Mouse (Mus musculus) gastrocnemius, postnatal 10 days (tissue): ENCODE measurements around the gene Cpn1. TPM values are rescaled to one million over a fixed set of nuclear protein-coding genes. Genes with fewer than 3 reads are reported as not detected.

Experiments
- DNase-seq: peaks from one replicate; pipeline ENCODE4 v3.0.0; 2021; ENCODE audit warnings: mixed read lengths
- total RNA-seq, 2 experiments: library from RNA; stranded (reverse); gene quantifications; 2 replicates each; pipeline ENCODE4 v1.2.3; 2021

Gene Cpn1
- total RNA-seq, 2 experiments from 2014 or later, result not detected

DNA sequence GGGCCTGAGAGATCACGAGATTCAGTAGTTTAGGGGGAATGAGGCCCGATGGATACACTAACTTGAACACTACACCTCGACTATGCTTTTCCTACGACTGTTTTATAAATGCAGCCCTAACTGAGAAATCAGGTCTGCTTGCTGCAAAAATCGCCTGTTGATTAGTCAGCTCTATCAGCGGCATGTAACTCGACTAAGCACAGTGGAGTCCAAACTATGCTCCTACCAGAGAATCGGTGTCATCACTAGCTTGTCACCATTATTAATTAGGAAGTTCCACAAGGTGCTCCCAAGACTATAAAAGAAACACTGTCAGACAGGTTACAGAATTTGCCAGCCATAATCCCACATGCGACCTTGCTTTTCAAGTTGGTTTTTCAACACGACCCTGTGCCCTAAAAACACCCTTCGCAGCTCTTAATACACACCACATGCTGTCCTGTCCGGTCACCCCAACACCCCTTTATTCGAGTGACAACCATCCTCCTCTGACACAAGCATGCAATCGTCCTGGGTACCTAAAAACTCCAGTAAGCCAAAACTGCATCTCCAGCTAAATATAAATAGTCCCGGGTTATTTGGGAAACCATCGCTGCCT lies 47.1 kb downstream of the Cpn1 start:
- DNase-seq, result no peak

DNA sequence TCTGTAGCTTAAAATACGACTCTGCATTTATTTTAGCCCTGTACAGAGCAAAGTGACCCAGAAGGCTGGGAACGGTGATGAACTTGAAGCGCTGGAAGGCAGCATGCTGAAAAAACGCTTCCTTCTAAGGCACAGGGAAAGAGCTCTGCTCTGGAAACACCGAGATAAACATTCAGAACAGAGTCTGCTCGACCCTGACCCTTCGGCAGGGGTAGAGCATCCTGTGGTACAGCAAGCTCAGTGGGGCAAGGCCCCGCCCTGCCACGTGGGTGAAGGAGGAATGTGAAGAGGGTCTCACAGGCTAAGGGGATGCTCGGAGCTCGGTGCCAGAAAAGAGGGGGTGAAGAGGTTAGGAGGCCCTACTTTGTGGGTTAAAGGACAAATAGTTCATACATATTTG lies 48.0 kb downstream of the Cpn1 start:
- no peak for DNase-seq

DNA sequence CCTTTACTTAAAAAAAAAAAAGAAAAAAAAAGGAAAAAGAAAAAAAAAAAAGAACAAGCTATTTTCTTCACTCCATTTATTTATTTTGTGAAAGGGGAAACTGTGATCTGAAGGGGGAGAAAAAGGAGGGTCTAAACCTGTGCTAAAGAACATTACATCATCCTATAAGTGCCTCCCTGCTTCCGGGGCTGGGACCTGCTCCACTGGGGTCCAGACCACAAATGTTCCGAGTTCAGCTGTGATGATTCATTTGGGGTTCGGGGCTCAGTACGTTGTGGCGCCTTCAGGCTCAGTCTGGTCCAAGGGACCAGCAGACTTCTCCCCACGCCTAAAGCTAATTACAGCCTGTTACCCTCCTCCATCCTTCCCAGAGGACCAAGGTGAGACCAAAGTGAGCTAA lies 55.4 kb downstream of the Cpn1 start:
- no peak for DNase-seq

DNA sequence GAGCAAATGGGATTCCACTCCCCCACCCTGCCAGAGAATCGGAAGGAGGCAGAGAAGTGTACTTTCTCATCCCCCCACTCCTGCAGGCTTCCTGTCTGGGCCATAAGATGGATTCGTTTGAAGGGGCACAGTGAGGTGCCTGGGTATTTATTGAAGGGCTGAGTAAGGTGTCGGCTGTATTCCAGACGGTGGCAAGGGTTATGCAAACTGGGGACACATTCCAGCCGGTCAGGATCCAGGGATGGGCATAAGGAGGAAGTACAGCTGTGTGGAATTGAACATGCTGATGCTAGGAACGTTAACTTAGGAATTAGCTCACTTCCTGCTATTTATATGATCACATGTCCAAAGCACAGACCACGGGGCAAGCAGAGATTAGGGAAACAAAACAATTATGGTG lies 56.0 kb downstream of the Cpn1 start:
- DNase-seq, result no peak

DNA sequence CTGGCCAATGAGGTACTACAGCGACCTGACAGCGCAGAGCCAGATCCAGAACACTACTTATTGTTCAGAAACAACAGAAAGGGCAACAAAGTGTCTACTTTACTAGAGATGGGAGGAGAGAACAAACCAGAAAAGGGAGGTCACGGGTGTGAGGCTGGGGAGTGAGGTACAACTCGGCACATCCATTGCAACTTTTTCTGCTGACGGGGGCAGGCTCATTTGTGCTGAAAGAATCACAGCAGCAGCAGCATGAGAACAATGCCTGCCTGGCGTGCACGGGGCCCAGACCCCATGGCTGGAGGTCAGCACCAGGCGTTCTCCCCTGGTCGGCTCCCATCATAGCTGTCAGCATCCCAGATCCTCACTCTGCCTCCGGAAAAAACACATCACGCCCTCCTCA lies 56.5 kb downstream of the Cpn1 start:
- no peak for DNase-seq

DNA sequence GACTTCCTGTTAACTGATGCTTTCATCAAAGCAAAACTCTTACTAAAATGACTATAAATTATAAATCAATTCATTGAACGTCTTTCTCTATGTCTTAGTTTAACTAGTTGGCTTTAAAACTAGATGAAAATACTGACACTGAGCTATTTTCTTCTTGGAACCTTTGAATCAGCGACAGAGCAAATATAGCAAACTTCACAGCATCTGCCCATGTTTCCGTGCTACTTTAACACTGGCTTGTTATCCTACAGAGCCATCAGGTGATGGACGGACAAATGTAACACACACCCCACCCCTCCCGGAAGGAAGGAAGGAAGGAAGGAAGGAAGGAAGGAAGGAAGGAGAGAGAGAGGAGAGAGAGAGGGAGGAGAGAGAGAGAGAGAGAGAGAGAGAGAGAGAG lies 58.4 kb downstream of the Cpn1 start:
- no peak for DNase-seq

DNA sequence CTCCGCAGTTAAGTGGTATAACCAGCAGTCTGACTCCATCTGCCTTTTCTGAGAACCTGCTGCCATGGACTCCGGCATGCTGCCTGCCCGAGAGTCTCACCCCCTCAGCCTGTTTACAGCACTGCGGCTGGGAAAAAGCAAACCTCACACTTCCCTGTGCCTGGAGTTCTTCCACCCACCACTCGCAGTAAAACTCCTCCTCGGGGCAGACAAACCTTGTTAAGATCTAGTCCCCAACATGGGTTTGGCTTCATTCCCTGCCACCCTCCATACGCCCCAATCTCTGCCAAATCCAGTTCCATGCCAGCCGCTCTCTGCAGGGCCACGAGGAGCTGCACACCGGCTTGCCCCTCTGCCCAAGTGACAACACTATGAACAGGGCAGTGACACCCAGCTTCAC lies 59.3 kb downstream of the Cpn1 start:
- DNase-seq, result no peak

DNA sequence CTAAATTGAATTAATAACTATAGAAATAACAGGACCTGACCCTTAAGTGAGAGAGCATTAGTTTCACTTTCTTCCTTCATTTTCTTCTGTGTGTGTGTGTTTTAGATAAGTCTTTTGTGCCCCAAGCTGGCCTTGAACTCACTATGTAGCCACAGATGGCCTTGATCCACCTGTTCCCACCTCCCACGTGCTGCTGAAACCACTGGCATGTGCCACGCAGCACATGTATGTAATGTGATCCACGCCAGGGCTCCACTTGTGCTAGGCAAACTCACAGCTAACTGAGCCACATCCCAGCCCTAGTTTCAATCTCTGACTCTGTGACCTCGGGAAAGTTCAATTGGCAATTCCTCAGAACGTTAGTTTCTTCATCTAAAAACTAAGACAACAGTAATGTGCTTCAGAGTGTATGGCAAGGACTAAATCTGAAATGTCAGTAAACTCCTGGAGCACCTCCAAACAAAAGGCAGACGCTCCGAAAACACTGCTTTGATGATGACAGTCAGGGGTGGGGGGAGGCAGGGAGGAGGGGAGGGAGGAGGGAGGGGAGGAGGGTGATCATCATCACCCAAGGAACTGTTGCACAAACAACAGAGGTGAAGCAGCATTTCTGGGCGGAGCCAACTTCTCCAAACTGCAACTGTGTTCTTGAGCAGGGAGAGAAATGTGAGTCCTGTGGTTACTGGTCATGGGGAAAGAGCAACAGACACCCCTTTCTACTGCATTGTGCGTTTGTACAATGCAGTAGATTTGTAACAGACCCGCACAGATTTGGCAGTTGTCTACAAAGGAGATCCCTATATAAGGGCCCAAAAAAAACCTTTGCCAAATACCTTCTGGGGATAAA lies 60.0 kb downstream of the Cpn1 start:
- DNase-seq, result no peak

DNA sequence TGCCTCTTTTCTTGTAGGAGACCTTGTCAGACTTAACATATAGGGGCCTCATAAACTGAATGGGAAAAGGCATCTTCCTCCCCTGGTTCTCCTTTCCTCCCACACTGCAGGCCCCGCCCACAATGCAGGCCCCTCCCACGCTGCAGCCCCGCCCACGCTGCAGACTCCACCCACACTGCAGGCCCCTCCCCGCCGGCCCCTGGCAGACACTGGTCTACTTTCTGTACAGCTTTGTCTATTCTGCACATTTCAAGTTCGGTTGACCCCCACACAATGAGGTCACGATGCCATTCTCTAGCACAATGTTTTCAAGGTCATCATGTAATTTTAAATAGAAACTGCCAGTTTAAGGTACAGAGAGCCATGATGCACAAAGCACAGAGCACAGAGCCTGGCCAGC lies 62.0 kb downstream of the Cpn1 start:
- no peak for DNase-seq

DNA sequence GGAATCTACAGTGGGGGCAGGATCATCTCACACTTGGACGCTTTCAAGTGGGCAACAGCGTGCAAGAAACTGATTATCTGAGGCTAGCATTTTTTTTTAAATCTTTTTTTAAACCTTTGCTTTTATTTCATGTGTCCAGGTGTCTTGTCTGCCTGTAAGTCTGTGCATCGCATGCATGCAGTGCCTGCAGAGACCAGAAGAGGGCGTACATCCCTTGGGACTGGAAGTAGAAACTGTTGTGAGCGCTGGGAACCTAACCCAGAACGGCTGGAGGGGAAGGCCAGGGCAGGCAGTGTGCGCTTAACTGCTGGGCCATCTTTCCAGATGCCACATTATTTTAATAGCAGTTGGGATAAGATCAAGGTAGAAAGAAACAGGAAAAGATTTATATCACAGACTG lies 63.4 kb downstream of the Cpn1 start:
- DNase-seq, result no peak

DNA sequence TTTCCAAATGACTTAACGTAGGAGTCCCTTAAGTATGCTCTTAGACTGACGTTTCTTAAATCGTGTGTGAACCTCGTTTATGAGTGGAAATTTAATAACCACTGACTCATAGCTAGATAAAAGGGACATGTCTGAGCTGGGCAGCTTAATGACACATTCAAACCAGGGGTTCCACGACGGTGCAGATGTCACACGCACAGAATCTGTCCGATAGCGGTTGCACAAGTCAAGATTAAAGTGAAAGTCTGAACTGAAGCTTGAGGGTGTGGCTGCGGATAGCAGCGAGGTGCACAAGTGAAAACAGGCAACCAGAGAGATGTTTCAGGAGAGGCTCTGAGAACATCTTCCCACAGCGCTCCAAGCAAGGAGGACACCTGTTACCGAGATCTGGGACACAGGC lies 64.9 kb downstream of the Cpn1 start:
- DNase-seq, result no peak

DNA sequence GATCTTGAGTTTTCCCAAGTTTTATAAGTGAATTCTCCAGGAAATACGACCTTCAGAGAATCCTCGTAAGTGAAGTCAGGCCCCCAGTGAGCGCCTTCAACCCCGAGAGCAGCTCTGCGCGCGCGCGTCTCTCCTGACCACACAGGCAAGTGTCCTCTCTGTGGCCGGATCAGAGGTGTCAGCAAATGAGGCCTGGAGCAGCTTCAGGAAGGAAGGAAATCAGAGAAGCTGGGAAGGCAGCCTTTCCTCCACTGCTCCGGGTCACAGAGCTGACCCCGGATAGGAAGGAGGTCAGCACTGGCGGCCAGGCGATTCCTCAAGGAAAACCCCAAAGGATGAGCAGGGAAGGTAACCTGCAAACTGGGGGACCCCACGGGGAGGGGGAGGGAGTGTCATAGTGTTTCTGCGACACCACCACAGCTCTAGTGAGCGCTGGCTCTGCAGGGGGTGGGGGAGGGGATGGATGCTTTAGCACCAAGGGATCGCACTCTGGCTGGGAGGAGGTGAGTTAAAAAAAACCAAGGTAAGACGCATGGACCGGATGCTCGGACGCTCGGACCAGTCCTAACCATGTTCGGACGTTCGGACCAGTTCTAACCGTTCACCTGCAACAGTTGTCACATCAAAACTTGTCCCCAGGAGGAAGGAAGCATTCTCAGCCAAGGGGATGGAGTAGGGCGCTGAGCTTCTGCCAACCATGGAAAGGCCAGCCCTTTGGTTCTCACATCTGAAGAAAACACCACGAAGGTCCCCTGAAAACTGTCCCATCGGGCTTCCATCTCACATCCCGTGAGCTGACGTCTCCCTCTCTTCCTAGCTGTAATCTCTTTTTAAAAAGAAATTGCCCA lies 65.7 kb downstream of the Cpn1 start:
- DNase-seq, result no peak

DNA sequence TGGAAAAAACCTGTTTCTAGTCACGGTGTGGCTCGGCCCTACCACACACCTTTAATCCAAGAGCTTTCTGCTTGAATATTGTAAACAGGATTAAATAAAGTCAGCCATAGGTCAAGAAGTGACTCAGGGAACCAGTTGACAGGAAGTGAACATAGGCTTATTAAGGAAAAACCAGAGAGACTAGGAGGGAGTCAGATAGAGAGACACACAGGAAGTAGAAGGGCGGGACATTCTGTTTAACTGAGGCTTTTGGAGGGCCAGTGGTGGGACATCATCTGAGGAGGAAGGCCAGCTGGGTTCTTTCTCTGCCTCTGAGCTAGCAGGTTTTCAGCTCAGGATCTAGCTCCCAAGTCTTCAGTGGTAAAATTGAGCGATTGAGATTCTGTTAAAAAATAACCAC lies 66.5 kb downstream of the Cpn1 start:
- DNase-seq, result no peak

DNA sequence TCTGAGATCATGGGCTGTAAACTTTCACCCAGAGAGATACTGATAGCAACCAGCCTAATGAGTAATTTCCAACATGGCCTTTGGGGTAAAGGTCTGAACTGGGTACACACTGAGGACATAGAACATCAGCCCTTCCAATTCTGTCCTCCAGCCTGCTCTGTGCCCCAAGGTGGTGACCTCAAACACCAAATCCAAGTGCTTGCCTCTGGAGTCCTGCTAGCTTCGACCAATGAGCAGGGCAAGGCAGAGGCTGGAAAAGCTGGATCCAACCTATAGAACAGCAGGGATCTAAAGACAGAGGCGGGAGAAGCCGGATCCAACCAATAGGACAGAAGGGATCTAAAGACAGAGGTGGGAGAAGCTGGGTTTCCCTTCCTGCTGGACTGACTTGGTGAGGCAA lies 67.5 kb downstream of the Cpn1 start:
- no peak for DNase-seq

DNA sequence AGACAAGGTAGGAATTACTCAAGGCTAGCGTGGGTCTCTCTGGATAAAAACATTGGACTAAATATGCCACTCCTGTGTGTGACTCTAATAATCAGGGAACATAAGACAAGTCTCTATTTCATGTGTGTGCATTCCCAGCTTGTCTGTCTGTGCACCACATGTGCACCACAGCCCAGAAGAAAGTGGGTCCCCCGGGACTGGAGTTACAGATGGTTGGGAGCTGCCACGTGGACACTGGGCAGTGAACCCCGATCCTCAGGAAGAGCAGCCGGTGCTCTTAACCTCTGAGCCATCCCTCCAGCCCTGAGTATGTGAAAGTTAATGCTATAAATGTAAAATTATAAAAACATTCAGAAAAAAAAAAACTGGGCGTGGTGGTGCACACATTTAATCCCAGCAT lies 68.6 kb downstream of the Cpn1 start:
- no peak for DNase-seq

DNA sequence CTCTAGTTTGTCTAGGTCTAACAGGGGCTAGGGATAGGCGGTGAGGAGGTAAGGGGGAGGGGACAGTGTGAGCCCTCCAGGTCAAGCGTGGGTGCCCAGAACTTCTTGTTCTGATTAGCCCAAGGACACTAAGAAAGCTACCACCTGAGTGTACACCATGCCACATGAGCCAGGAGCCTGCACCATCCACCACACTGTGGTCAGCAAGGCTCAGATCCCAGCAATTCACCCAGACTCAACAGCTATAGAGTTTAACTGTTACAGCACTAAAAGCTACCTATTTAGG lies 69.0 kb downstream of the Cpn1 start:
- no peak for DNase-seq

DNA sequence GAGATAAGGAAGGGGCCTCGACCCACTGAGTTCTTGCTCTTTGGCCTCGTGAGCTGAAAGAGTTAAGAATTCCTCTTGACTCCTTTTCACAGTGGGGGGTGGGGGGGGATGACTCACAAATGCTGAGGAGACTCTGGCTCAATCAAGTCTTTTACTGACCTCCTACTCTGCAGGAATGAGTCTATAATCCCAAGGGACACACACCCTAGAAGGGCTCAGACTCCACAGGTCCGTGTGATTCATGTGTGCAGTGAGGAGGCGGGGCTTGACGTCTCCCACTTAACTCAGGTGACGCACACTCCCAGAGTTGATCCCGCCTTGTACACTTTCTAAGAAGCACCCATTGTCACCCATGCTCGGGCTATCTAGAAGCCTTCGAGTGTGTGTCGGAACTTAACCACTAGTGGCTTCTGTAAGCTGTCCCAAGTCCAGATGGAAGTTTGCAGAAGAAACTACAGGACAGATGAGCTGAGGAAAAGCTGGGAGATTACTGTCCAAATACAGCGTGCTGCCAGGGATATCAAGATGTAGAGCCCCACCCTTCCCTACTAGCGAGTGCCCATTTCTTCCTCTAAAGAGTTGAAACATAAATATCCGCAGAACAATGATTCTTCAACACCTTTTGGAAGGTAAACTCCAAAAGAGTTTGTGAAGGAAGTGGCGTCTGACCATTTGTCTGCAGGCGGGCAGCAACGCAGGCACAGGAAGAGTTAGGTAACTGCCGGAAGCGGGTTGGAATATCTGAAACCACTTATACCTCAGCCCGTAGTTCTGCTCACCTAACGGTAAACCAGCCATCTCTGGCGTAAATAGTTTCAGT lies 69.6 kb downstream of the Cpn1 start:
- no peak for DNase-seq

DNA sequence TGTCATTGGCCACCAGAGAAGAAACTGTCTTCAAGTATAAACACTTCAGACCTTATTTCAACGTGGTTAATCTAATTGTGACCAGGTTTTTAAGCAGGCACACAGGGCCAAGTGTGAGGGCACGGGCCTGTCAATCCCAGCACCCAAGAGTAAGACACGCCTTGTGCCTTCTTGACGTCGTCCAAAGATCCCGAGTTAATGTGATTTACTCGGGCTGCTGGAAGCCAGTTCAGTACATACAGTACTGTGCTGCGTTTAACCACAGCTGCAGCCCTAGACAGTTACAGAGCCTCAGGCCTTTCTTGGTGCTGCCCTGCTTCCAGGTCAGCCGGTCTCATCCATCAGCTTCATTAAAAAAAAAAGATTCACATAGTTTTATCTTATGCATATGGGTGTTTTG lies 70.9 kb downstream of the Cpn1 start:
- no peak for DNase-seq

DNA sequence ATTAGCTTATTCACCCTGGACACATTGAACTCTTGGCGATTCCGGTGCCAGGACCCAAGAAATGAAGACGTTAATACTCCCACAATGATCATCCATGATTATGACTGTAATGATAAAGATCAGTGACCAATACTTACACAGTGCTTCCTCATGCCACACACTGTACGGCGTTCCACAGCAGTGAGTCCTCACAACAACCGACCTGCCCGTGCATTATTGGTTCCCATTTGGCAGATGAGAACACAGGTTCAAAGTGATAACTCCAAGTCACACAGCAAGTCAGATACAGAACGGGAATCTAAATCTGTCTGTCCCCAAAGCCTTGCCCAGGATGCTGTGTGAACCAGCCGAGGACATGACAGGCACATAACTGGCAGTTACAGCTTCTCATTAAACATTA lies 71.4 kb downstream of the Cpn1 start:
- DNase-seq, result no peak

DNA sequence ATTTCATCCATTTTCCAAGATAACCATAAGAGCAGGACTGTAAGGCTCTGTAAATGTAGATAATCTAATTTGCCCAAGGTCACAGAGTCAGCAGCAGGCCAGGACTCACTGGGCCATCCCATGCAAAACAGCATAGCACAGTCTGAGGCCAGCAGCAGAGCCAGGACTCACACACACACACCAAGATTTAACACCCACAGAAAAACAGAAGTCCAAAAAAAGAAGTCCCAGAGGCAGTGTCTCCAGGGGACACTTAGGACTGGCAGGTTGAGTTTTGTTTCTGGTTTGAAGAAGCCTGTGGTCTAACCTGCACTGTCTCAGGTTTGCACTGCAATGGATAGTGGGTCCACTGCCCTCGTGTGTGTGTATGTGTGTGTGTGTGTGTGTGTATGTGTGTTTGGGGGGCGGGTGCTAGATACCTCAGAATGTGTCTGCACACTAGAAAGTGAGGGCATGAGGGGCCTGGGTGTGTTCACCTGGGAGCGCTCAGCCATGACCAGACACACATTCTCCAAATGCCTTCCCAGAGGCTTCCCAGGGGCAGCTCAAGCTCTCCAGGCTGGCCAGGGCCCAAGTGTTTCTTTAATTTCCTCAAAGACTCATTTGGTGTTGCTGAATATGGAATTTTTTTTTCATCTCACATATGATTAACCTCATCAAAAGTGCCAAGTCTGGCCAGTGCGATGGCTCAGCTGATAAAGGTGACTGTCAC lies 73.4 kb downstream of the Cpn1 start:
- no peak for DNase-seq

DNA sequence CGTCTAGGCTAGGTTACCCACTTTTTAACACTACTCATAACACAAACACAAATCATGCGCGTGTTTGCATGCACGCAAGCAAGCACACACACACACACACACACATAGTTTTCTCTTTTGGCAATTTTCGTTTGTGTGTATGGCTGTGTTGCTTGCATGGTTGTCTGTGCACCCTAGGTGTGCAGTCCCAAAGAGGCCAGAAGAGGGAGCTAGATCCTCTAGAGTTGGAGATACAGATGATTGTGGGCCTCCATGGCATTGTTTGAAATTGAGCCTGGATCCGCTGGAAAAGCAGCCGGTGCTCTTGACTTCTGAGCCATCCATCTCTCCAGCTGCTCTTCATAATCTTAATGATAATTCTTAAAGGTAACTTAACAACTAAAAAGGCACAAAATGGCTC lies 79.9 kb downstream of the Cpn1 start:
- DNase-seq, result no peak
